Mouse (Mus musculus) MEL (cell line): ENCODE measurements at regions not wholly inside any gene's neighbourhood (a gene's known extent, or its start where the extent isn't known, plus 50 kb on each side); places are given as distances from the start of the nearest gene placed in this dataset.

ENCODE experiments used
- DNase-seq: peaks from one replicate; pipeline ENCODE4 v3.0.0; 2011; ENCODE audit warnings: low read depth, low spot score
- H3K27ac ChIP-seq: 2 replicates; pipeline ENCODE4 v1.5.1; 2012; ENCODE audit warnings: low read depth, mild to moderate bottlenecking, control low read depth, low read length, moderate library complexity; ENCODE audit not compliant: control insufficient read depth
- H3K27me3 ChIP-seq, 2 experiments: fragments of 150-350 bp in 1 of 2; sonication (generic) in 1 of 2; 2 replicates each; pipeline ENCODE4 v1.6.1; 2012; ENCODE audit warnings: low read length in 2 of 2, mild to moderate bottlenecking in 2 of 2, improper control_type of control experiment in 1 of 2, moderate library complexity in 1 of 2; ENCODE audit not compliant: insufficient read depth in 2 of 2, control insufficient read depth in 1 of 2
- H3K36me3 ChIP-seq, 2 experiments: 2 replicates each; pipeline ENCODE4 v1.6.1; 2012 to 2014; ENCODE audit warnings: low read length in 2 of 2, improper control_type of control experiment in 1 of 2, inconsistent platforms in 1 of 2, mild to moderate bottlenecking in 1 of 2; ENCODE audit not compliant: insufficient read depth in 2 of 2, control insufficient read depth in 1 of 2
- H3K4me1 ChIP-seq, 2 experiments: fragments of 150-350 bp in 1 of 2; sonication (generic) in 1 of 2; 2 replicates each; pipeline ENCODE4 v1.6.1; 2012; ENCODE audit warnings: low read length in 2 of 2, improper control_type of control experiment in 1 of 2, mild to moderate bottlenecking in 1 of 2; ENCODE audit not compliant: insufficient read depth in 2 of 2, control insufficient read depth in 1 of 2
- H3K4me3 ChIP-seq, 2 experiments: fragments of 150-350 bp in 1 of 2; sonication (generic) in 1 of 2; 2 replicates each; pipeline ENCODE4 v1.5.1; 2012; ENCODE audit warnings: low read depth in 2 of 2, low read length in 2 of 2, mild to moderate bottlenecking in 2 of 2, moderate library complexity in 2 of 2, control low read depth in 1 of 2, improper control_type of control experiment in 1 of 2; ENCODE audit not compliant: control insufficient read depth in 1 of 2, insufficient read depth in 1 of 2
- H3K79me2 ChIP-seq: 2 replicates; pipeline ENCODE4 v1.6.1; 2012; ENCODE audit warnings: mild to moderate bottlenecking, low read length, moderate library complexity; ENCODE audit not compliant: control insufficient read depth, poor library complexity, insufficient read depth
- H3K9ac ChIP-seq: 2 replicates; pipeline ENCODE4 v1.6.1; 2012; ENCODE audit warnings: low read depth, mild to moderate bottlenecking, control low read depth, low read length, moderate library complexity; ENCODE audit not compliant: control insufficient read depth, poor library complexity, severe bottlenecking
- H3K9me3 ChIP-seq: fragments of 150-350 bp; sonication (generic); replicated peaks from 2 replicates; pipeline ENCODE4 v1.6.1; 2012; ENCODE audit warnings: mild to moderate bottlenecking, low read length, improper control_type of control experiment, moderate library complexity; ENCODE audit not compliant: insufficient read depth
- MAZ ChIP-seq: IDR thresholded peaks from 2 replicates; pipeline ENCODE4 v1.6.1; 2012; ENCODE audit warnings: low read depth, mild to moderate bottlenecking, inconsistent platforms, low read length, improper control_type of control experiment
- MXI1 ChIP-seq: IDR thresholded peaks from 2 replicates; pipeline ENCODE4 v1.6.1; 2011; ENCODE audit warnings: mild to moderate bottlenecking, low read depth, low read length, improper control_type of control experiment
- MYB ChIP-seq: IDR thresholded peaks from 2 replicates; pipeline ENCODE4 v1.6.1; 2011; ENCODE audit warnings: mild to moderate bottlenecking, low read depth, low read length, improper control_type of control experiment
- MYC ChIP-seq: IDR thresholded peaks from 2 replicates; pipeline ENCODE4 v1.6.1; 2011; ENCODE audit warnings: low read depth, mild to moderate bottlenecking, low read length, improper control_type of control experiment, moderate library complexity
- POLR2A ChIP-seq, 2 experiments: IDR thresholded peaks; 2 replicates each; pipeline ENCODE4 v1.6.1; 2011 to 2012; ENCODE audit warnings: low read length in 2 of 2, mild to moderate bottlenecking in 2 of 2, control low read depth in 1 of 2, improper control_type of control experiment in 1 of 2, low read depth in 1 of 2, moderate library complexity in 1 of 2; ENCODE audit not compliant: control insufficient read depth in 1 of 2, insufficient read depth in 1 of 2, poor library complexity in 1 of 2
- RAD21 ChIP-seq: IDR thresholded peaks from 2 replicates; pipeline ENCODE4 v1.6.1; 2011; ENCODE audit warnings: mild to moderate bottlenecking, low read depth, low read length, improper control_type of control experiment
- RCOR1 ChIP-seq: IDR thresholded peaks from 2 replicates; pipeline ENCODE4 v1.6.1; 2012; ENCODE audit warnings: low read depth, mild to moderate bottlenecking, inconsistent platforms, low read length, improper control_type of control experiment
- SIN3A ChIP-seq: IDR thresholded peaks from 2 replicates; pipeline ENCODE4 v1.6.1; 2012; ENCODE audit warnings: low read length, improper control_type of control experiment, inconsistent platforms
- SMC3 ChIP-seq: IDR thresholded peaks from 2 replicates; pipeline ENCODE4 v1.6.1; 2011; ENCODE audit warnings: low read depth, low read length, improper control_type of control experiment
- TBP ChIP-seq: IDR thresholded peaks from 2 replicates; pipeline ENCODE4 v1.8.0; 2011; ENCODE audit warnings: low read depth, low read length, improper control_type of control experiment
- TCF12 ChIP-seq: IDR thresholded peaks from 2 replicates; pipeline ENCODE4 v1.6.1; 2014; ENCODE audit warnings: low read depth, mild to moderate bottlenecking, inconsistent platforms, low read length, improper control_type of control experiment, moderate library complexity
- USF2 ChIP-seq, 2 experiments: IDR thresholded peaks; 2 replicates each; pipeline ENCODE4 v1.6.1; 2011 to 2012; ENCODE audit warnings: improper control_type of control experiment in 2 of 2, low read length in 2 of 2, borderline replicate concordance in 1 of 2, inconsistent platforms in 1 of 2, low read depth in 1 of 2, mild to moderate bottlenecking in 1 of 2; ENCODE audit not compliant: insufficient read depth in 1 of 2
- ZNF384 ChIP-seq: IDR thresholded peaks from 2 replicates; pipeline ENCODE4 v1.6.1; 2012; ENCODE audit warnings: low read depth, mild to moderate bottlenecking, inconsistent platforms, low read length, improper control_type of control experiment

GRCm38 (mm10) chr7:75400471-75400870, 54.9 kb upstream of the Akap13 start:
- Histone ChIP-seq H3K27me3 (no peaks in the 10 kb centered on the region), H3K36me3 (no peaks in the 10 kb centered on the region), H3K4me1 (0 out of 4 replicates have a peak, but pooled peaks cover 0 to 3% of the 10 kb centered on the region in 2 experiments), H3K9ac (no peak overlapping the region), H3K79me2 (no peaks in the 10 kb centered on the region), H3K9me3 (no peaks in the 10 kb centered on the region), H3K27ac (no peak overlapping the region), H3K4me3 (no peak overlapping the region)
- TF ChIP-seq POLR2A (IDR thresholded peaks at IDR 0.05; ENCODE audit: control insufficient read depth in 1 of 2, insufficient read depth in 1 of 2, low read depth in 1 of 2, low read length in 2 of 2, poor library complexity in 1 of 2) (no peak), RCOR1 (no peak), MYB (no peak), SMC3 (no peak), SIN3A (no peak), MAZ (no peak), MYC (no peak), RAD21 (no peak), ZNF384 (no peak), MXI1 (no peak)
- DNase-seq, result no peak

GRCm38 (mm10) chr7:75404955-75405354, 50.4 kb upstream of the Akap13 start:
- no peak overlapping the region for H3K4me3 ChIP-seq
- no peaks in the 10 kb centered on the region for H3K79me2 ChIP-seq
- no peaks in the 10 kb centered on the region for H3K9me3 ChIP-seq
- H3K27ac ChIP-seq, result no peak overlapping the region
- H3K27me3 ChIP-seq, result 0 out of 4 replicates have a peak, but pooled peaks cover 0 to 1% of the 10 kb centered on the region in 2 experiments
- no peaks in the 10 kb centered on the region; a peak in 1 of 4 replicates for H3K36me3 ChIP-seq
- no peaks in the 10 kb centered on the region; a peak in 1 of 4 replicates for H3K4me1 ChIP-seq
- no peak for DNase-seq
- H3K9ac ChIP-seq, result no peak overlapping the region
- TF ChIP-seq USF2 (IDR thresholded peaks at IDR 0.05; ENCODE audit: borderline replicate concordance in 1 of 2, insufficient read depth in 1 of 2, low read depth in 1 of 2, low read length in 2 of 2) (no peak), TBP (no peak), TCF12 (no peak)
